Mouse (Mus musculus) monocyte, adult 5-6 weeks (primary cell): ENCODE data around the gene Lama4. TPM values are rescaled to one million over a fixed set of nuclear protein-coding genes. Genes with fewer than 3 reads are reported as not detected.

ENCODE experiments used
- ATAC-seq: fragments of 153-309, 156-312 bp; replicated peaks from 2 replicates; pipeline ENCODE4 v1.8.0; 2017; ENCODE audit warnings: mild to moderate bottlenecking; ENCODE audit not compliant: low TSS enrichment, insufficient number of reproducible peaks, severe bottlenecking, poor library complexity, low FRiP score
- total RNA-seq: library from RNA; stranded (forward); fragments of 200-1000, 200-491, 200-594 nt; gene quantifications from 3 replicates; pipeline ENCODE4 v1.2.3, GENCODE M21; 2017

Lama4 gene
- total RNA-seq, 1 experiment from 2014 or later, result not detected

GRCm38 (mm10) chr10:39133462-39134310 is 168.4 kb downstream of the Lama4 start, which contains the start of the genes Fam229b and Tube1:
TSS of gene Fam229b (minus strand) at chr10:39133914.
TSS of gene Tube1 (plus strand) at chr10:39133976.
- peak; percentile 97 for ATAC-seq

- no peak for ATAC-seq
Measured at GRCm38 (mm10) chr10:39137766-39138165, 172.5 kb downstream of the Lama4 start.

DNA sequence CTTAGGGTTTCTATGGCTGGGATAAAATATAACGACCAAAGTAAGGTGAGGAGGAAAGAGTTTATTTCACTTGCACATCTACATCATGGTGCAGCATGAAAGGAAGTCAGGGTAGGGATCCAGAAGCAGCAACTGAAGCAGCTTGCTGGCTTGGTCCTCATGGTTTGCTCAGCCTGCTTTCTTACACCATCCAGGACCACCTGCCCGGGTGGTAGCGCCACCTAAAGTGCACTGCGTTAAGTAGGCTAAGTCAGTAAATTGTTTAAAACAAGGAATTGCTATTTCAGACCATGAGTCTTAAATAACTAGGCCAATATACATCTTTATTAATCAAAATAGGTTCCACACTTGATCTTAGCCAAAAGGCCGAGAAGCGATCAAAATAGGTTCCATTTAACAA is 173.4 kb downstream of the Lama4 start:
- ATAC-seq, result no peak

GRCm38 (mm10) chr10:39140843-39141242 is 175.5 kb downstream of the Lama4 start:
- ATAC-seq, result no peak

GRCm38 (mm10) chr10:39141401-39141800 is 176.1 kb downstream of the Lama4 start:
- no peak for ATAC-seq

DNA sequence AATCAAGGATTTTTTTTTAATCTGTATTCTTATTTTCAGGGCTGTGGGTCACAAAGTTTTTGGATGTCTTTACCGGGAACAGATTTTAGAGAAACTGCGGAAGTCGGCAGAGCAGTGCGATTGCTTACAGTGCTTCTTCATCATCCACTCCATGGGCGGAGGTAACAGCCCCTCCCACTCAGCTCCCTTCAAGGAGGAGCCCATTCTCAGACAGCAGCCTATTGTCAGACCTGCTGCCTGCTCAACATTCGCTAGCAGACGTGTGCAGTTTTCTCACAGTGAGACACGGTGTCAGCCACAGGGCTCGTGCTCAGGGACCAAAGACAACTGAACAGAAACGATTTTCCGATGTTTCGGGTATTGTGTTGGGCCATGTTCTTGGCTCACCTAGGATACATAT is 176.9 kb downstream of the Lama4 start:
- no peak for ATAC-seq

GRCm38 (mm10) chr10:39156719-39157118 is 191.4 kb downstream of the Lama4 start:
- ATAC-seq, result no peak

GRCm38 (mm10) chr10:39157321-39157720 is 192.0 kb downstream of the Lama4 start:
- no peak for ATAC-seq

DNA sequence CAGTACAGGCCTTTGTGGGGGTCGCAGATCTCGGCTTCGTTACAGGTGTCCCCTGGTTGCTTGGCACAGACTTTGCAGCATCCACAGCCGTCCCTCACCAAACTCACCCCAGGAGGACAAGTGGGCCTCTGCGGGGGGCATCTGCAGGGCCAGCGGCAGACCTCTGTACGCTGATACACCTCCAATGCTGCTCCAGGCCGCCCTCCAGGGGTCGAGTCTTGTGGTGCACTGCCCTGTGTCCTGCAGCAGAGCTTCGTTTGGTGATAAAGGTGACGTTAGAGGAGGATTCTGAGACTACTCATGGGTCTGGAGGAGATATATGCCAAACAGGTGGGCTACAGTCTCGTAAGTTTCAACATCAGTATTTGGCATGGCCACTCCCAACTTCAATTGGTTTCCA is 193.0 kb downstream of the Lama4 start:
- ATAC-seq, result no peak

Other genes with a start within 250 kb of the Lama4 start
- not detected in 3 replicates for gene Rfpl4b, start 143.7 kb upstream of the Lama4 start, total RNA-seq
- gene Fam229b, start 168.4 kb downstream of the Lama4 start, total RNA-seq, result 0.86 to 4.7 TPM in 2 of 3 replicates, not detected in the other
- 1.3 to 3.2 TPM (median 1.4 TPM) in 3 replicates for gene Tube1, start 168.5 kb downstream of the Lama4 start, total RNA-seq
- not detected in 3 replicates for gene Ccn6, start 198.3 kb downstream of the Lama4 start, total RNA-seq